Mouse (Mus musculus): ENCODE results near the gene Amacr. TPM values are rescaled to one million over a fixed set of nuclear protein-coding genes. Genes with fewer than 3 reads are reported as not detected.
A peak's percentile ranks its signal among the peaks of the same experiment; 100 is the strongest.

The Amacr gene
- 9.9 and 11.7 TPM in 2 replicates for polyA plus RNA-seq (2014; fragmentation: Nextera tagmentation; extraction: Ambion mirVana)

GRCm38 (mm10) chr15:10981377-10982063, at the start of gene Amacr:
Gene Amacr, plus strand, starts transcription at chr15:10981756.
- H3K27me3 ChIP-seq (ENCODE audit: control insufficient read depth, insufficient read depth, low read length) = no peaks in the 10 kb centered on the region
- peak within 1 kb of the TSS; percentile 65 for H3K4me2 ChIP-seq (ENCODE audit: low read depth, low read length, severe bottlenecking)
- under 1% methylated on average over 52 of the region's 52 CpGs for WGBS
- peak; percentile 94 for DNase-seq (ENCODE audit: low spot score)
- 0 out of 2 replicates have a peak within 1 kb of the TSS, but pooled peaks have one; percentile 12 for H3K27ac ChIP-seq (ENCODE audit: low read depth, low read length)
- no peaks in the 10 kb centered on the region for H3K36me3 ChIP-seq (ENCODE audit: control insufficient read depth, insufficient read depth, low read length)
- H3K4me1 ChIP-seq (replicated peaks; ENCODE audit: control insufficient read depth, insufficient read depth, low read length) = peaks cover 2% of the 10 kb centered on the region; the same call in 1 of the 2 replicates
- peak within 1 kb of the TSS; percentile 66 for H3K4me3 ChIP-seq (ENCODE audit: low read depth, low read length)
- H3K9me3 ChIP-seq (ENCODE audit: control insufficient read depth, low read length) = no peaks in the 10 kb centered on the region
- peak within 1 kb of the TSS; percentile 76 for H3K9ac ChIP-seq (ENCODE audit: low read length)
- peak; percentile 100 for ATAC-seq (replicated peaks; ENCODE audit: low FRiP score)

DNA sequence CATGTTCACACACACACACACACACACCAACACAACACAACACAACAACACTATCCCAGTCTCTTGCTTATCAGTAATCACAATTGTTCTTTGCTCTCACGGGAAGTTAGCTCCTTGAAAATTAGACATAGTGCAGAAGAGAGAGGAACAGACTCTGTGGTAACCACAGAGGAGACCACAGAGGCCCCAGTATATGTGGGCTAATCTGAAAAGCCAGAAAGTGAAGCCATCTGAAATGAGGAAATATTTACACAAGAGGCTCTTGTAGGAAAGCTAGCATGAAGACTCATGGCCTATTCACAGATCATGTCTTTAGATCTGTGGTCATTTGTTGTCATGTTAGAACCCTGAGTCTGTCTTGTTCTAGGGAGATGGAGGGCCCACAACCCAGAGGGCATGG, 47.6 kb upstream of the Amacr start:
- Histone ChIP-seq H3K9me3 (ENCODE audit: control insufficient read depth, low read length) (no peaks in the 10 kb centered on the region), H3K27me3 (ENCODE audit: control insufficient read depth, insufficient read depth, low read length) (no peaks in the 10 kb centered on the region), H3K4me2 (ENCODE audit: low read depth, low read length, severe bottlenecking) (no peak overlapping the region), H3K9ac (ENCODE audit: low read length) (no peak overlapping the region), H3K36me3 (ENCODE audit: control insufficient read depth, insufficient read depth, low read length) (no peaks in the 10 kb centered on the region), H3K4me1 (replicated peaks; ENCODE audit: control insufficient read depth, insufficient read depth, low read length) (no peaks in the 10 kb centered on the region), H3K4me3 (ENCODE audit: low read depth, low read length) (no peak overlapping the region), H3K27ac (ENCODE audit: low read depth, low read length) (no peak overlapping the region)
- WGBS = 78% methylated on average over 1 of the region's 1 CpGs
- DNase-seq (ENCODE audit: low spot score) (no peak), ATAC-seq (replicated peaks; ENCODE audit: low FRiP score) (no peak)

- H3K27ac ChIP-seq (ENCODE audit: low read depth, low read length) = no peak overlapping the region
- 82% methylated on average over 15 of the region's 15 CpGs for WGBS
- ATAC-seq (replicated peaks; ENCODE audit: low FRiP score) (no peak), DNase-seq (ENCODE audit: low spot score) (no peak)
- H3K9me3 ChIP-seq (ENCODE audit: control insufficient read depth, low read length) = no peaks in the 10 kb centered on the region
- no peak overlapping the region for H3K4me2 ChIP-seq (ENCODE audit: low read depth, low read length, severe bottlenecking)
- H3K27me3 ChIP-seq (ENCODE audit: control insufficient read depth, insufficient read depth, low read length) = no peaks in the 10 kb centered on the region
- no peak overlapping the region for H3K9ac ChIP-seq (ENCODE audit: low read length)
- no peak overlapping the region for H3K4me3 ChIP-seq (ENCODE audit: low read depth, low read length)
- H3K36me3 ChIP-seq (ENCODE audit: control insufficient read depth, insufficient read depth, low read length) = no peaks in the 10 kb centered on the region
- H3K4me1 ChIP-seq (replicated peaks; ENCODE audit: control insufficient read depth, insufficient read depth, low read length) = no peaks in the 10 kb centered on the region
Observed at GRCm38 (mm10) chr15:10940148-10941108, 41.1 kb upstream of the Amacr start.

GRCm38 (mm10) chr15:10941901-10942300, 39.7 kb upstream of the Amacr start:
- no peak overlapping the region for H3K4me2 ChIP-seq (ENCODE audit: low read depth, low read length, severe bottlenecking)
- H3K9ac ChIP-seq (ENCODE audit: low read length) = no peak overlapping the region
- 81% methylated on average over 6 of the region's 6 CpGs for WGBS
- H3K4me3 ChIP-seq (ENCODE audit: low read depth, low read length) = no peak overlapping the region
- DNase-seq (ENCODE audit: low spot score) (no peak), ATAC-seq (replicated peaks; ENCODE audit: low FRiP score) (no peak)
- H3K36me3 ChIP-seq (ENCODE audit: control insufficient read depth, insufficient read depth, low read length) = no peaks in the 10 kb centered on the region
- no peak overlapping the region for H3K27ac ChIP-seq (ENCODE audit: low read depth, low read length)
- H3K9me3 ChIP-seq (ENCODE audit: control insufficient read depth, low read length) = no peaks in the 10 kb centered on the region
- H3K4me1 ChIP-seq (replicated peaks; ENCODE audit: control insufficient read depth, insufficient read depth, low read length) = no peaks in the 10 kb centered on the region
- H3K27me3 ChIP-seq (ENCODE audit: control insufficient read depth, insufficient read depth, low read length) = no peaks in the 10 kb centered on the region

DNA sequence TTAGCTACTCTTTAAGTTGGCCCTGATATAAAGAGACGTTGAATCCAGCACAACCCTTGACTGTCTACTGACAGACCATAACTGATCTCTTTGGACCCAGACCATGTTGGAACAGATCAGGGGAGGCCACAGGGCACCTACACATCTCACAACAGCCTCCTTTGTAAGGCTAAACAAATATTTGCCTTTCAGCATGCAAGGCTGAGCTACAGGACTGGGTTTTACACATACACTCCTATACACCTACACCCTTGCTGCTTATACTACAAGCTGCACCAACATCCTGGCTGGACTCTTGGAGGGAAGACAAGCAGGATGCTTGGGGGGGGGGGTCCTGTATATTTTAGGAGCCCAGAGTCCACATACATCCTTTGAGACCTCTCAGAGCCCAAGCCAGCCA, 33.7 kb upstream of the Amacr start:
- Histone ChIP-seq H3K4me2 (ENCODE audit: low read depth, low read length, severe bottlenecking) (no peak overlapping the region), H3K27me3 (ENCODE audit: control insufficient read depth, insufficient read depth, low read length) (no peaks in the 10 kb centered on the region), H3K27ac (ENCODE audit: low read depth, low read length) (no peak overlapping the region), H3K4me1 (replicated peaks; ENCODE audit: control insufficient read depth, insufficient read depth, low read length) (no peaks in the 10 kb centered on the region), H3K36me3 (ENCODE audit: control insufficient read depth, insufficient read depth, low read length) (no peaks in the 10 kb centered on the region), H3K4me3 (ENCODE audit: low read depth, low read length) (no peak overlapping the region), H3K9ac (ENCODE audit: low read length) (no peak overlapping the region), H3K9me3 (ENCODE audit: control insufficient read depth, low read length) (no peaks in the 10 kb centered on the region)
- WGBS = 88% methylated on average over 1 of the region's 1 CpGs
- no peak for ATAC-seq (replicated peaks; ENCODE audit: low FRiP score)
- DNase-seq (ENCODE audit: low spot score) = no peak

DNA sequence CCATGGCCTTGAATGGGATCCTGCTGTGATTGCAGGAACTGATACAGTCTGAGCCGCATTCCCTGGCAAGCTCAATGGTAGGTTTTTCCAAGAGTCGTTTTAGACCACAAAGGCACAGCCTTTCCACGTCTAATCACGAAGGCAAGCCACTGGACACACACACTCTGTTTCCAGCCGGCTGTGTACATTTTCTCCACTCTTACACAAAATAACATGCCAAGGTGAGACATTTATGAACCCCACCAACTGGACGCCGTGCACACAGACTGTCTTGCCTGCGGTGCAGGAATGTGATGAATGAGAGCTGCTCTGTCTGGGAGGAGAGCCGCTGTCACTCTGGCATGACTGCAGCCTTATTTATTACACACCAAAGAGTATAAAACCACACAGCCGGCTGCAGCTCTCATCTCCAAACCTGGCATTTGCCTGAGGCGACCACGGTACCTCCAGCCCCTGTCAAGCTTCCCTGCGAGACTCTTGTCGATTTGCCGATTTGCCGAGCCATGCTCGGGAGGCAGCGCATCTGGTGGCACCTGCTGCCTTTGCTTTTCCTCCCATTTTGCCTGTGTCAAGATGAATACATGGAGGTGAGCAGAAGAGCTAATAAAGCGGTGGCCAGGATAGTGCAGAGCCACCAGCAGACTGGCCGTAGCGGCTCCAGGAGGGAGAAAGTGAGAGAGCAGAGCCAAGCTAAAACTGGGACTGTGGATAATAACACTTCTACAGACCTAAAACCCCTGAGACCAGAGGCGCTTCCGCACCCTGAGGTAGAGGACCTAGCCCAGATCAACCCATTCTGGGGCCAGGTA, 29.4 kb upstream of the Amacr start, which contains the start of gene C1qtnf3:
TSS of gene C1qtnf3 (plus strand) at position 382 of the 809 bp plus-strand sequence.
- H3K4me3 ChIP-seq (ENCODE audit: low read depth, low read length) = no peak within 1 kb of the TSS
- 85% methylated on average over 23 of the region's 23 CpGs for WGBS
- H3K9me3 ChIP-seq (ENCODE audit: control insufficient read depth, low read length) = no peaks in the 10 kb centered on the region
- no peak within 1 kb of the TSS for H3K4me2 ChIP-seq (ENCODE audit: low read depth, low read length, severe bottlenecking)
- H3K27ac ChIP-seq (ENCODE audit: low read depth, low read length) = no peak within 1 kb of the TSS
- DNase-seq (ENCODE audit: low spot score) = no peak
- no peaks in the 10 kb centered on the region for H3K27me3 ChIP-seq (ENCODE audit: control insufficient read depth, insufficient read depth, low read length)
- H3K36me3 ChIP-seq (ENCODE audit: control insufficient read depth, insufficient read depth, low read length) = no peaks in the 10 kb centered on the region
- no peaks in the 10 kb centered on the region for H3K4me1 ChIP-seq (replicated peaks; ENCODE audit: control insufficient read depth, insufficient read depth, low read length)
- H3K9ac ChIP-seq (ENCODE audit: low read length) = no peak within 1 kb of the TSS
- no peak for ATAC-seq (replicated peaks; ENCODE audit: low FRiP score)

GRCm38 (mm10) chr15:10952760-10953305, 28.7 kb upstream of the Amacr start:
- Histone ChIP-seq H3K9me3 (ENCODE audit: control insufficient read depth, low read length) (no peaks in the 10 kb centered on the region), H3K36me3 (ENCODE audit: control insufficient read depth, insufficient read depth, low read length) (no peaks in the 10 kb centered on the region), H3K27me3 (ENCODE audit: control insufficient read depth, insufficient read depth, low read length) (no peaks in the 10 kb centered on the region), H3K4me2 (ENCODE audit: low read depth, low read length, severe bottlenecking) (no peak overlapping the region), H3K4me1 (replicated peaks; ENCODE audit: control insufficient read depth, insufficient read depth, low read length) (no peaks in the 10 kb centered on the region), H3K27ac (ENCODE audit: low read depth, low read length) (no peak overlapping the region), H3K9ac (ENCODE audit: low read length) (no peak overlapping the region), H3K4me3 (ENCODE audit: low read depth, low read length) (no peak overlapping the region)
- whole genome bisulfite sequencing = 63% methylated on average over 4 of the region's 4 CpGs
- DNase-seq (ENCODE audit: low spot score) (no peak), ATAC-seq (replicated peaks; ENCODE audit: low FRiP score) (no peak)

GRCm38 (mm10) chr15:10953465-10953864, 28.1 kb upstream of the Amacr start:
- H3K4me3 ChIP-seq (ENCODE audit: low read depth, low read length) = no peak overlapping the region
- H3K27ac ChIP-seq (ENCODE audit: low read depth, low read length) = no peak overlapping the region
- H3K36me3 ChIP-seq (ENCODE audit: control insufficient read depth, insufficient read depth, low read length) = no peaks in the 10 kb centered on the region
- DNase-seq (ENCODE audit: low spot score) = no peak
- no peaks in the 10 kb centered on the region for H3K9me3 ChIP-seq (ENCODE audit: control insufficient read depth, low read length)
- ATAC-seq (replicated peaks; ENCODE audit: low FRiP score) = no peak
- 84% methylated on average over 1 of the region's 1 CpGs for WGBS
- no peak overlapping the region for H3K4me2 ChIP-seq (ENCODE audit: low read depth, low read length, severe bottlenecking)
- no peak overlapping the region for H3K9ac ChIP-seq (ENCODE audit: low read length)
- H3K4me1 ChIP-seq (replicated peaks; ENCODE audit: control insufficient read depth, insufficient read depth, low read length) = no peaks in the 10 kb centered on the region
- H3K27me3 ChIP-seq (ENCODE audit: control insufficient read depth, insufficient read depth, low read length) = no peaks in the 10 kb centered on the region
